Mouse (Mus musculus) gastrocnemius, adult 8-10 months (tissue): Measurements from ENCODE around the gene Nisch. TPM values are rescaled to one million over a fixed set of nuclear protein-coding genes. Genes with fewer than 3 reads are reported as not detected.

Experiments
- DNase-seq, 2 experiments: peaks; one replicate each; pipeline ENCODE4 v3.0.0; 2022; ENCODE audit warnings: low spot score in 2 of 2
- total RNA-seq, 4 experiments: library from RNA; stranded (reverse); gene quantifications; 2 replicates each; pipeline ENCODE4 v1.2.4; 2022

The Nisch gene
- total RNA-seq, 4 experiments from 2014 or later, result 49.1 to 60.3 (median 53.8) TPM

- DNase-seq, result no peak
Observed at GRCm38 (mm10) chr14:31161638-31162037, 55.1 kb downstream of the Nisch start.

- no peak for DNase-seq
Observed at GRCm38 (mm10) chr14:31161191-31161590, 55.6 kb downstream of the Nisch start.

- DNase-seq, result no peak
Observed at GRCm38 (mm10) chr14:31160196-31161150, 56.3 kb downstream of the Nisch start.

- no peak for DNase-seq
Observed at GRCm38 (mm10) chr14:31145694-31146093, 71.1 kb downstream of the Nisch start.

GRCm38 (mm10) chr14:31141011-31141410 lies 75.7 kb downstream of the Nisch start:
- no peak for DNase-seq

- no peak for DNase-seq
Observed at GRCm38 (mm10) chr14:31140141-31140540, 76.6 kb downstream of the Nisch start.

- no peak for DNase-seq
Observed at GRCm38 (mm10) chr14:31139666-31140065, 77.1 kb downstream of the Nisch start.

- DNase-seq, result no peak
Observed at GRCm38 (mm10) chr14:31138897-31139429, 77.8 kb downstream of the Nisch start.

- DNase-seq, result no peak
Observed at GRCm38 (mm10) chr14:31138219-31138896, 78.4 kb downstream of the Nisch start.

- no peak for DNase-seq
Observed at GRCm38 (mm10) chr14:31137791-31138190, 79.0 kb downstream of the Nisch start.

- no peak for DNase-seq
Observed at GRCm38 (mm10) chr14:31137281-31137595, 79.5 kb downstream of the Nisch start.

- no peak for DNase-seq
Observed at GRCm38 (mm10) chr14:31136411-31137280, 80.1 kb downstream of the Nisch start.

GRCm38 (mm10) chr14:31135495-31136410 lies 81.0 kb downstream of the Nisch start:
- DNase-seq, result no peak

- DNase-seq, result no peak
Observed at GRCm38 (mm10) chr14:31134015-31135000, 82.4 kb downstream of the Nisch start.

GRCm38 (mm10) chr14:31133023-31133665 lies 83.6 kb downstream of the Nisch start:
- DNase-seq, result no peak

- no peak for DNase-seq
Observed at GRCm38 (mm10) chr14:31132491-31132975, 84.2 kb downstream of the Nisch start.

- no peak for DNase-seq
Observed at GRCm38 (mm10) chr14:31132031-31132430, 84.7 kb downstream of the Nisch start.

- no peak for DNase-seq
Observed at GRCm38 (mm10) chr14:31131272-31131821, 85.4 kb downstream of the Nisch start.
